Mouse (Mus musculus) gastrocnemius, postnatal 36 days (tissue): ENCODE data around the gene Pik3r5. TPM values are rescaled to one million over a fixed set of nuclear protein-coding genes. Genes with fewer than 3 reads are reported as not detected.

ENCODE experiments used
- DNase-seq, 2 experiments: peaks; one replicate each; pipeline ENCODE4 v3.0.0; 2022
- intact Hi-C: fragments of 180-260 bp; cut with DNase I; formaldehyde crosslinking; loops from one replicate; pipeline ENCODE4 v1.15.1; 2025
- total RNA-seq, 2 experiments: library from RNA; stranded (reverse); gene quantifications; 2 replicates each; pipeline ENCODE4 v1.2.3; 2021

Gene Pik3r5
- total RNA-seq, 2 experiments from 2014 or later = 0.56 to 0.57 TPM

DNA sequence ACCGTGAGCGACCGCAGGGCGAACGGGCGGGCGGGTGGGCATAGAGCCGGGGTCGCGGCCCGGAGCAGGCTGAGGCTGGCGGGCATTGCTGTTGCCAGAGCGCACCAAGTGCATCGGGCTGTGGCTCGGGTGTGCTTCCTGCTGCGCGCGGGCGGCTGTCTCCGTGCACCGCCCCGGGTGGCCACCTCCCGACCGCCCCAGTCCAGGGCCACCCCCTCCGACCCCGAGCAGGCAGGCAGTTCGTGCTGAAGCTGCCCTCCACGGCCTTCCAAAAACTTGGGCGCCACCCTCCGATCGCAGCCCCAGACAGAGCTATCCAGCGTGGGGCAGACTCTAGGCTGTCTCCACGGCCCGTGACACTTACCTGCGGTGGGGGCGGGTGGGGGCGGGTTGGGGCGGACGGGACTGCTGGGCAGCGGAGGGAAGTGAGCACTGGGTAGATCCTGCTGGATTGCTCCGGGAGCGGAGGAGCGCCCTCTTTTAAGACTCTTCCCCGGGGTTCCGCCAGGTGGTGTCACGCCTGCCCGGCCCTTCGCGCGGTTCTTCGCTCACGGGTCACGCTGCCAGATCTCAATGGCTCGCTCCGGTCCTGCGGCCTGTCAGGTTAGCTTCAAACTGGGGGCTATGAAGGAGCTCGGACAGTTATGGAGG, 31.8 kb upstream of the Pik3r5 start:
- peak in 1 of 2 experiments; percentile 24 for DNase-seq
- intact Hi-C loops = no loop called here

DNA sequence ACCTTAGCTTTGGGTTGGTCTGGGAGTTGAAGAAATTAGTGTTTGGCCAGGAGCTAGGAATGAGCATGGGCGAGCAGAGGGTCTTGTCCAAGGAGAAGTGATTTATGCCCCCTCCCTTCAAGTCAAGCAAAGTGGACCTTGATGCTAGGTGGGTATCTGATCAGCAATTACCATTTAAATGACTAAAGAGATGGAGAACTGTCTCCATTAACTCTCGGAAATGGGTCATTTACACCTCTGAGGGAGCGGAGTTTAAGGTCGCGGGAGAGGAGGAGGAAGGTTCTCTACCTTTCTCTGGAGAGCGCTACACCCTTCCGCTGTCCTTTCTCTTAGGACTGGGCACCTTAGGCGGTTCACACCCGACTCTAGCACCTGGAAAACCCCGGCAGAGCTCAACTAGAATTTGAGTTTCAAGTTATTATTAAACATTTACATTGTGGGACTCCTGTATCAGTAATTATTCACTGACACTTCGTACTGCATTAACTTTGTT, 31.1 kb upstream of the Pik3r5 start, which contains the start of gene Ntn1:
Gene Ntn1, minus strand, starts transcription at position 97 of the 493 bp plus-strand sequence.
- no peak for DNase-seq
- intact Hi-C loops = no loop called here

DNA sequence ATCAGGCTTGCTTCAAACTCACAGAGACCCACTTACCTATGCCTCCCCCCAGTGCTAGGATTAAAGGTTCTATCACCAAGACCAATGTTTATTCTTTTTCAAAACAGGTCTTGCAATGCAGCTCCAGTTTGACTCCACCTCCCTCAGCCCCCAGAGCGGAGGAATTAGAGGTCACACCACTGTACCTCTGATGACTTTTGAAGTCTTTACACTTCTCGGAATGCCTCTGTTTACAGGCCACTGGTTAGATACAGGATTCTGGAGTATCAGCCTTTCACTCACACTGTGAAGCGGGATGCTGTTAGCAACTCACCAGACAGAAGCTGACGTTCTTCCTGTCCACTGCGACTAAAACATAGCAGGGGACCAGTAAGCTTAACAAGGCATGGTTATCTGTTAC, 30.5 kb upstream of the Pik3r5 start:
- intact Hi-C loops = no loop called here
- DNase-seq = no peak

DNA sequence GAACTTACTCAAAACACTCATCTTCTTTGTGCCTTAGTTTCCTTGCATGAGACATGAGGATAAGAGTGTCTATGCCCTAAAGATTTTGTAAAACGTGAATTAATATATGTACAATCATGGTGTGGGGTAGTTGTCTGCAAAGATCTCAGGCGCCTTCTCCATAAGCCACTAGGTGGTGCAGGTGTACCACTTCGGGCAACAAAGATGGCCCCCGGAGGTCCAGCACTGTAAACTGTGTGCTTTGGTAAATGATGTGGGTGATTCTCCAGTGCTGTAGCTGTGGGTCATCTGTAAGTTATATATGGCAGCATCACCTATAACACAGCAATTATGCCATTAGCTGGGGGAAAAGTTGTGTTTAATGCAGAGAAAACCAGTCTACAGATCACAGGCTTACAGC, 27.7 kb upstream of the Pik3r5 start:
- no peak for DNase-seq
- intact Hi-C loops = no loop called here

DNA sequence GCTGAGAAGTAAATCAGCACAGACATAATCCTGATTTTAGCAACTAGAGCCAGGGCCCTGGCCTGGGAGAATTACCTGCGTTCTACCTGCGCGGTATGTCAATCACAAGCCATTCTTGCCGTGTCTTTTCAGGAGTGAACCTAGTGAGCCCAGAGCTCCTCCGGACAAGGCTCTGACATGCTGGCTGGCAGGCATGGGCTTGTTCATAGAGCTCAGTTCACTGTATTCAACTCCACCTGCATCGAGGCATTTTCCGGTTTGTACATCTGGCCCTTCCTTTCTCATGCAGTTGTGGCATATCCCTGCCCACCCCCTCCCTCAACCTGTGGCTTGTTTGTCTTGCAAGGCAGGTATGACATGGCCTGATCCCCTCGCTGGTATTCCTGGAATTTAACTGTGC, 26.3 kb upstream of the Pik3r5 start:
- DNase-seq = no peak
- intact Hi-C loops = no loop called here

DNA sequence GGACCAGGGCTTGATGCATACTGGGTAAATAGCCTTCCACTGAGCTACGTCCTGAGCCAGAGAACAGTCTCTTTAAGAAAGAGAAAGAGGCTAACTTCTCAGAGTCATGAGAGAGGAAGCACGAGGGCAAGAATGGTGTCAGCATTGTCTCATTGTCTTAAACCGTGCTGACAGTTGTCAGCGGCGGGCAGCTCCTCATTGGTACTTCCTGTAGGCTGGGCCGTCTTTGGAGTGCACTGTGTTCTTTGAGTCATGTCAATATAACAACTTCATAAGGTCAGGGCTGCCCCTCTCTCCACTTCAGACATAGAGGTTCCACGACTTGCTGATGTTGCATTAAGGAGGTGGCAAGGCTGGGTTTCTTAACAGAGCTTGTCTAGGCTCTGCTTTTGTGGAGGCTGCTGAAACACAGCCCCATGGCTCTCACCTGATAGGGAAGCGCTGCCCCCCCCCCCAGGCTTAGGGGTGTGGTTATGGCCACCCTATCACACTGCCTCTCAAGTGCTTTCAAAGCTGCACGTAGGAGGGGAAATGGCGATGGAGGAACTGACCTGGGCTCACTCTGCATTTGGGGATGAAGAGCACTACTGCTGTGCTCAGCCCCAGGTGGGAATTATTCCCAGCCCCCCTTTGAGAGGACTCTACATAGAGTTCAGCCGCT, 24.5 kb upstream of the Pik3r5 start:
- intact Hi-C loops = no loop called here
- no peak for DNase-seq

DNA sequence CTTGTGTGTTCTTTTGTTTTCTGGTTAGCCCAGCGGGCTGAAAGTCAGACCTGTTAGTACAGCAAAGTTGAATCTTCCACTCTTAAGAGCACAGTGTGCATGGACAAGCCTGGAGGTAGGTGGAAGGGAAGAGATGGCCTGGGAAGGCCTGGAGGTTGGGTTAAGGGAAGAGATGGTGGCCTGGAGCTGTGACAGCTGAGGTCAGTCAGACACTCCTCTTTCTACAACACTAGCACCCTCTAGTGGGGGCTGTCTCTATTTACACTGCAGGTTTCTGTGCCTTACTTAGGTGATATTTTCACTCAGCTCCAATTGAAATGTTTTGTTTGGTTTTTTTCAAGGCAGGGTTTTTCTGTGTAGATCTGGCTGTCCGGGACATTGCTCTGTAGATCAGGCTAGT, 23.8 kb upstream of the Pik3r5 start:
- intact Hi-C loops = loop anchor here (1.0 kb wide), 2 partner anchors 196 to 405 kb away; no protein-coding TSS in a partner anchor
- DNase-seq = peak in 1 of 2 experiments; percentile 71

DNA sequence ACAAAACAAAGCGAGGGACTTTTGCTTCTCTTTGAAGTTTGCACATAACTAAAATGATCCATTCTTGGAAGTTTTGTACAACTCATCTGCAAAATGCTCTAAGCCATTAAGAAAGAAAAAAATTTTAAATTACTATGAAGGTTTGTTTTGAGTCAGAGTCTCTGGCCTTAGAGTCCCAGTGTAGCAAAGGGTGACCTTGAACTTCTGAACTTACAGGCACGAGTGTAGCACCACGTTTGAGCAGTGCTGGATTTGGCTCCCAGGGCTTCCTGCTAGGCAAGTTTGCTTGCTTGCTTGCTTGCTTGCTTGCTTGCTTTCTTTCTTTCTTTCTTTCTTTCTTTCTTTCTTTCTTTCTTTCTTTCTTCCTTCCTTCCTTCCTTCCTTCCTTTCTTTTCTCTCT, 14.9 kb upstream of the Pik3r5 start:
- no peak for DNase-seq
- intact Hi-C loops = no loop called here

DNA sequence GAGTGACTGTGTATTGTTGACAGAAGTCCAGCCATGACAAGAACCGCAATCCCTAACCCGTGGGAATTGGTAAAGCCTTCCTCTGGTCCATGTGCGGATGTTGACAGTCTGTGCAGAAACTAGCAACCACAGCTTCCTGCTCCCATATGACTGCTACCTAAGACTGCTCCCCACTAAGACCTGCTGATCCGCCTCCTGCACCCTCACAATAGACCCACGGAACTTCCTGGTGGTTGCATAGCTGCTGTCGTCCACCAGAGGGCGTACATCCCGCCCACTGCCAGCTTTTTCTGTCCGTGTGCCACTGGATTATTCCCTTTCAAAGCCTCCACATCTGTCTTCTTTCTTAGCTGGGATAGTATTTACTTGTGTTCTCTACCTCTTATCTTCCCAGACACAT, 14.1 kb upstream of the Pik3r5 start:
- intact Hi-C loops = no loop called here
- DNase-seq = peak in 1 of 2 experiments; percentile 23

- intact Hi-C loops = no loop called here
- no peak for DNase-seq
These were observed 6.2 kb upstream of the Pik3r5 start for GRCm38 (mm10) chr11:68425492-68426315.

GRCm38 (mm10) chr11:68427083-68427570, 4.8 kb upstream of the Pik3r5 start:
- no peak for DNase-seq
- intact Hi-C loops = no loop called here

DNA sequence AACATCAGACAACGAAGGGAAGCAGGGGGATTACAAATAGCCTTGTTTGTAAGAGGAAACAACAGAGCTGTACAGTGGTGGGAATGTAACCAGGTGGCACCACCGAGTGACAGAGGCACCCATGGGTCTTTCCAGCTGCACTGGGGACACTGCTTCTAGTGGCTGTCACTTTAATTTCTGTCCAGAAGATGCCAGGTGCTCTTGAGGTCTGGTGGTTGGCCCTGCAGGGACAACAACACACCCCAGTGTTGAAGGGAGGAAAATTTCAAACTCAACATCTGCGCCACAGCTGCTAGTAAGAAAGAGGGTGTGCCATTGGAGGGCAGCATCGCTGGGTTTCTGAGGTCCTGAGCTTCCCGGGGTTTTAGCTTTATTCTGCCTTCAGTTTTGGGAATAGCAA, 1.3 kb upstream of the Pik3r5 start:
- DNase-seq = no peak
- intact Hi-C loops = no loop called here

DNA sequence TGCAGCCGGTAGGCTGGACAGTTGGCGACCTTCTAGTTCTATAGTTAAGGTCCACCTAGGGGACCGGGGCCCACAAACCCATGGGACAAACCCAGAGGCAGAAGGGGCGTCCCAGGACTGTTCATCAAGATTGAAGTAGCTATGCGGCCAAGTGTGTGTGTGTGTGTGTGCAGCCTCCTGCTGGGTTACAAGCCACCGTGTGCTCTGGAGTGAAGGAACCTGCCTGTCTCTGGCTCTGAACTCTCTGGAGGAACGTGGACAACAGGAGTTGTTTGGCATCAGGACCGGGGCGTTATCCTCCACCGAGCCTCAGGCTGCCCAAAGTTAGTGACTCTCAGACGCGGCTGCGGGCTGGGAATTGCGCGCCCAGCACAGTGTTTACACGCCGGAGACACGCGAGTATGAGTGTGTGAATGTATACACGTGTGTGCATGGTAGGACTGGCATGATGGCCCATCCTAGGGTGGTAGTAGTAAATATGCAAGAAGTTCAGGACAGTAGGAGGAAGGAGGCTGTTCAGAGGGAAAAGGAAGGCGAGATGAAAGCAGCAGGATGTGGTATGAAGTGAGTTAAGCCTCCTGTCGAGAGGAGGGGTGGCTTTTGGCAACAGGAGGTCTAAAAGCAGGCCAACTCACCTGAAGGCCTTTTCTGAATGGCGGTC, 570 bp downstream of the Pik3r5 start:
- intact Hi-C loops = no loop called here
- no peak for DNase-seq

DNA sequence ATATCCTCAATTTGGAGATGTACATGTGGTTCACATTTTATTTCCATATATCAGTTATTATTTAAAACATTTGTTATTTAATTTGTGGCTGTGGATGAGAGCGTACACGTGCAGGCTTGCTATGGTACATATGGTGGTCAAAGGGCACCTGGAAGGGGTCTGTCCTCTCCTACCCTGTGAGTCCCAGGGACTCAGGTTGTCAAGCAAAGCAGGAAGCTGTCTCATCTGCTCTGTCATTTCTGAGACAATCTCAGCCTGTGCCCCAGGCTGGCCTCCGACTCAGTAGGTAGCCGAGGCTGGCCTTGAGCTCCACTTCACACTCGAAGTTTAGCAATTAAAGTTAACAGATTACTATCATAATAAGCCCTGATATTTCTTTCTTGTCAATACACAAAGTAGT, 1.6 kb downstream of the Pik3r5 start:
- DNase-seq = no peak
- intact Hi-C loops = no loop called here

- intact Hi-C loops = no loop called here
These were observed 2.8 kb downstream of the Pik3r5 start for GRCm38 (mm10) chr11:68434697-68435096.

GRCm38 (mm10) chr11:68435601-68436000, 3.7 kb downstream of the Pik3r5 start:
- intact Hi-C loops = no loop called here
- no peak for DNase-seq

More at GRCm38 (mm10) chr11:68434697-68435096, 2.8 kb downstream of the Pik3r5 start:
- DNase-seq = no peak

- no peak for DNase-seq
- intact Hi-C loops = no loop called here
These were observed 4.5 kb downstream of the Pik3r5 start for GRCm38 (mm10) chr11:68436376-68436775.

- no peak for DNase-seq
- intact Hi-C loops = no loop called here
These were observed 8.2 kb downstream of the Pik3r5 start for GRCm38 (mm10) chr11:68440100-68440499.

GRCm38 (mm10) chr11:68440965-68441364, 9.0 kb downstream of the Pik3r5 start:
- DNase-seq = no peak
- intact Hi-C loops = no loop called here

DNA sequence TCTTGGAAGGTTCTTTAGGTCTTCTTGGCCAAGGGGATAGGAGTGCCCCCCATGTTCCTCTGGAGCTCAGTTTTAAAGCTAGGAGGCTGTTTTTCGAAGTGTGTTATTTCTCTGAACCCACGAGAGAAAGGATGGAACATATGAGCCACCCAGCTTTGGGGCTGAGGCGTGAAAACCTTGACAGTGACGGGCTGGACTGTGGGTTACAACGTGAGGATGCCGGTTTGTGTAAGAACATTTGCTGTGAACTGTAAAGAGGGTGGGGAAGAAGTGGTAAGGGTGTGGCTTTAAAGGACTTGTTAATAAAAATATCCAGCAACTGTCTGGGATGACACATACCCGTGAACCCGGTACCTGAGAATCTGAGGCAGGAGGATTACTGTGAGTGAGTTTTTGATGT, 10.4 kb downstream of the Pik3r5 start:
- no peak for DNase-seq
- intact Hi-C loops = no loop called here
